Mouse (Mus musculus) midbrain, embryonic 12.5 days (tissue): ENCODE data around the gene Cped1. TPM values are rescaled to one million over a fixed set of nuclear protein-coding genes. Genes with fewer than 3 reads are reported as not detected.
A peak's percentile ranks its signal among the peaks of the same experiment; 100 is the strongest.
"Not testable (repeated sequence)": the region's sequence is repeated elsewhere in the genome, so short reads cannot be mapped to it uniquely, and the experiment has no call there.

Experiments
- ATAC-seq: fragments of 200-750 bp; cut with Nextera tagmentation; 2 replicates; pipeline ENCODE4 v1.8.0; 2017; ENCODE audit warnings: low read depth, moderate TSS enrichment, moderate library complexity; ENCODE audit not compliant: low FRiP score
- H3K27ac ChIP-seq: fragments of 300-500 bp; sonication (generic); replicated peaks from 2 replicates; pipeline ENCODE4 v1.5.1; 2016; ENCODE audit warnings: mild to moderate bottlenecking
- H3K27me3 ChIP-seq: fragments of 300-500 bp; sonication (generic); 2 replicates; pipeline ENCODE4 v1.6.1; 2016; ENCODE audit warnings: mild to moderate bottlenecking
- H3K36me3 ChIP-seq: fragments of 300-500 bp; sonication (generic); 2 replicates; pipeline ENCODE4 v1.6.1; 2016
- H3K4me1 ChIP-seq: fragments of 300-500 bp; sonication (generic); 2 replicates; pipeline ENCODE4 v1.6.1; 2016
- H3K4me2 ChIP-seq: fragments of 300-500 bp; sonication (generic); replicated peaks from 2 replicates; pipeline ENCODE4 v1.6.1; 2016; ENCODE audit warnings: mild to moderate bottlenecking, moderate library complexity
- H3K4me3 ChIP-seq: fragments of 300-500 bp; sonication (generic); 2 replicates; pipeline ENCODE4 v1.5.1; 2016; ENCODE audit warnings: mild to moderate bottlenecking
- H3K9ac ChIP-seq: fragments of 300-500 bp; sonication (generic); replicated peaks from 2 replicates; pipeline ENCODE4 v1.6.1; 2016; ENCODE audit warnings: mild to moderate bottlenecking, moderate library complexity
- H3K9me3 ChIP-seq: fragments of 300-500 bp; sonication (generic); 2 replicates; pipeline ENCODE4 v1.6.1; 2016; ENCODE audit warnings: mild to moderate bottlenecking
- WGBS: fragments of 180-500 bp; shearing (Covaris S2); methylation state at CpG from one replicate; pipeline ENCODE4 v1.1.7; 2016; 5-methylcytosine and 5-hydroxymethylcytosine counted together
- polyA plus RNA-seq: library from polyadenylated mRNA; unstranded; fragments of >200 nt; fragmentation: Nextera tagmentation; extraction: Ambion mirVana; gene quantifications from 2 replicates; pipeline ENCODE4 v1.2.1, GENCODE M21; 2016

The Cped1 gene
- polyA plus RNA-seq, 1 experiment from 2014 or later: 10.8 TPM

GRCm38 (mm10) chr6:22035408-22035807 lies 49.7 kb downstream of the Cped1 start:
- WGBS: 77% methylated on average over 6 of the region's 6 CpGs
- no peak overlapping the region for H3K9ac ChIP-seq
- H3K4me2 ChIP-seq: no peak overlapping the region
- no peak overlapping the region for H3K4me3 ChIP-seq
- H3K9me3 ChIP-seq: no peaks in the 10 kb centered on the region
- peaks cover 7% of the 10 kb centered on the region; the same call in 1 of the 2 replicates for H3K4me1 ChIP-seq
- H3K27me3 ChIP-seq: no peaks in the 10 kb centered on the region
- no peak overlapping the region for H3K27ac ChIP-seq
- no peak for ATAC-seq
- H3K36me3 ChIP-seq: no peaks in the 10 kb centered on the region

- Histone ChIP-seq H3K27me3 (no peaks in the 10 kb centered on the region), H3K4me1 (peaks cover 7% of the 10 kb centered on the region; the same call in 1 of the 2 replicates), H3K27ac (no peak overlapping the region), H3K9me3 (no peaks in the 10 kb centered on the region), H3K36me3 (no peaks in the 10 kb centered on the region), H3K4me2 (no peak overlapping the region), H3K9ac (no peak overlapping the region), H3K4me3 (no peak overlapping the region)
- 75% methylated on average over 3 of the region's 3 CpGs for whole genome bisulfite sequencing
- ATAC-seq: no peak
Observed at GRCm38 (mm10) chr6:22035895-22036294, 50.2 kb downstream of the Cped1 start.

- peaks cover 7% of the 10 kb centered on the region; the same call in 1 of the 2 replicates for H3K4me1 ChIP-seq
- ATAC-seq: no peak
- WGBS: 86% methylated on average over 8 of the region's 8 CpGs
- no peak overlapping the region for H3K4me2 ChIP-seq
- H3K9ac ChIP-seq: no peak overlapping the region
- no peaks in the 10 kb centered on the region for H3K36me3 ChIP-seq
- no peaks in the 10 kb centered on the region for H3K9me3 ChIP-seq
- H3K4me3 ChIP-seq: no peak overlapping the region
- no peaks in the 10 kb centered on the region for H3K27me3 ChIP-seq
- H3K27ac ChIP-seq: no peak overlapping the region
Observed at GRCm38 (mm10) chr6:22036396-22036795, 50.7 kb downstream of the Cped1 start.

GRCm38 (mm10) chr6:22036911-22037310 lies 51.2 kb downstream of the Cped1 start:
- no peaks in the 10 kb centered on the region for H3K36me3 ChIP-seq
- H3K27me3 ChIP-seq: no peaks in the 10 kb centered on the region
- ATAC-seq: no peak
- no peaks in the 10 kb centered on the region for H3K9me3 ChIP-seq
- no peak overlapping the region for H3K4me2 ChIP-seq
- no peak overlapping the region for H3K27ac ChIP-seq
- 50% methylated on average over 1 of the region's 1 CpGs for WGBS
- no peak overlapping the region for H3K4me3 ChIP-seq
- no peak overlapping the region for H3K9ac ChIP-seq
- peaks cover 7% of the 10 kb centered on the region; the same call in 1 of the 2 replicates for H3K4me1 ChIP-seq

GRCm38 (mm10) chr6:22037441-22038050 lies 51.8 kb downstream of the Cped1 start:
- ATAC-seq: 0 out of 2 replicates have a peak, but pooled peaks have one; percentile 16
- H3K27me3 ChIP-seq: no peaks in the 10 kb centered on the region
- H3K27ac ChIP-seq: no peak overlapping the region
- no peak overlapping the region for H3K4me2 ChIP-seq
- no peak overlapping the region for H3K9ac ChIP-seq
- no peaks in the 10 kb centered on the region for H3K36me3 ChIP-seq
- H3K4me1 ChIP-seq: peaks cover 7% of the 10 kb centered on the region; the same call in 1 of the 2 replicates
- H3K9me3 ChIP-seq: no peaks in the 10 kb centered on the region
- WGBS: 51% methylated on average over 4 of the region's 4 CpGs
- H3K4me3 ChIP-seq: no peak overlapping the region

GRCm38 (mm10) chr6:22039666-22040065 lies 54.0 kb downstream of the Cped1 start:
- H3K4me2 ChIP-seq, H3K27ac ChIP-seq, H3K4me3 ChIP-seq, H3K4me1 ChIP-seq, ATAC-seq, H3K36me3 ChIP-seq, H3K27me3 ChIP-seq, H3K9ac ChIP-seq, H3K9me3 ChIP-seq: not testable (repeated sequence)
- 65% methylated on average over 7 of the region's 7 CpGs for WGBS

GRCm38 (mm10) chr6:22044880-22045605 lies 59.3 kb downstream of the Cped1 start:
- Histone ChIP-seq H3K4me1 (no peaks in the 10 kb centered on the region), H3K4me3 (no peak overlapping the region), H3K27ac (no peak overlapping the region), H3K9ac (no peak overlapping the region), H3K4me2 (no peak overlapping the region), H3K9me3 (no peaks in the 10 kb centered on the region), H3K36me3 (no peaks in the 10 kb centered on the region), H3K27me3 (no peaks in the 10 kb centered on the region)
- ATAC-seq: no peak
- WGBS: 87% methylated on average over 9 of the region's 9 CpGs

GRCm38 (mm10) chr6:22047101-22047500 lies 61.4 kb downstream of the Cped1 start:
- WGBS: 94% methylated on average over 2 of the region's 2 CpGs
- ATAC-seq: no peak
- no peaks in the 10 kb centered on the region for H3K36me3 ChIP-seq

GRCm38 (mm10) chr6:22049093-22049492 lies 63.4 kb downstream of the Cped1 start:
- H3K4me1 ChIP-seq: no peaks in the 10 kb centered on the region
- no peak overlapping the region for H3K4me3 ChIP-seq
- WGBS: 62% methylated on average over 5 of the region's 5 CpGs
- no peak overlapping the region for H3K9ac ChIP-seq
- no peaks in the 10 kb centered on the region for H3K27me3 ChIP-seq
- H3K36me3 ChIP-seq: no peaks in the 10 kb centered on the region
- no peak overlapping the region for H3K4me2 ChIP-seq
- ATAC-seq: no peak
- 0 out of 2 replicates have a peak overlapping the region, but pooled peaks have one; percentile 15 for H3K27ac ChIP-seq
- H3K9me3 ChIP-seq: no peaks in the 10 kb centered on the region

More at GRCm38 (mm10) chr6:22047101-22047500, 61.4 kb downstream of the Cped1 start:
- H3K27ac ChIP-seq: no peak overlapping the region
- H3K9me3 ChIP-seq: no peaks in the 10 kb centered on the region
- H3K4me2 ChIP-seq: no peak overlapping the region
- H3K4me3 ChIP-seq: no peak overlapping the region
- no peaks in the 10 kb centered on the region for H3K4me1 ChIP-seq
- H3K9ac ChIP-seq: no peak overlapping the region
- H3K27me3 ChIP-seq: no peaks in the 10 kb centered on the region

- Histone ChIP-seq H3K9me3 (no peaks in the 10 kb centered on the region), H3K4me1 (no peaks in the 10 kb centered on the region), H3K4me3 (no peak overlapping the region), H3K36me3 (no peaks in the 10 kb centered on the region), H3K9ac (no peak overlapping the region), H3K27me3 (no peaks in the 10 kb centered on the region), H3K27ac (no peak overlapping the region), H3K4me2 (no peak overlapping the region)
- ATAC-seq: no peak
- WGBS: 88% methylated on average over 3 of the region's 3 CpGs
Observed at GRCm38 (mm10) chr6:22051526-22051925, 65.8 kb downstream of the Cped1 start.

- H3K36me3 ChIP-seq: no peaks in the 10 kb centered on the region
Observed at GRCm38 (mm10) chr6:22053014-22053413, 67.3 kb downstream of the Cped1 start.

GRCm38 (mm10) chr6:22064341-22064740 lies 78.6 kb downstream of the Cped1 start:
- 81% methylated on average over 4 of the region's 4 CpGs for WGBS
- no peak overlapping the region for H3K9ac ChIP-seq
- no peaks in the 10 kb centered on the region for H3K4me1 ChIP-seq
- no peaks in the 10 kb centered on the region for H3K9me3 ChIP-seq
- no peak overlapping the region for H3K27ac ChIP-seq
- no peaks in the 10 kb centered on the region for H3K36me3 ChIP-seq
- H3K27me3 ChIP-seq: no peaks in the 10 kb centered on the region
- H3K4me3 ChIP-seq: no peak overlapping the region
- ATAC-seq: no peak
- no peak overlapping the region for H3K4me2 ChIP-seq

More at GRCm38 (mm10) chr6:22053014-22053413, 67.3 kb downstream of the Cped1 start:
- no peaks in the 10 kb centered on the region for H3K9me3 ChIP-seq
- H3K4me3 ChIP-seq: no peak overlapping the region
- no peak overlapping the region for H3K9ac ChIP-seq
- H3K4me2 ChIP-seq: no peak overlapping the region
- no peaks in the 10 kb centered on the region for H3K27me3 ChIP-seq
- H3K4me1 ChIP-seq: no peaks in the 10 kb centered on the region
- 98% methylated on average over 3 of the region's 3 CpGs for WGBS
- no peak for ATAC-seq
- H3K27ac ChIP-seq: no peak overlapping the region
